Mouse (Mus musculus): Measurements from ENCODE around the gene Cyp2a4. TPM values are rescaled to one million over a fixed set of nuclear protein-coding genes. Genes with fewer than 3 reads are reported as not detected.
"Not testable (repeated sequence)": the region's sequence is repeated elsewhere in the genome, so short reads cannot be mapped to it uniquely, and the experiment has no call there.

Gene Cyp2a4
- polyA plus RNA-seq, 1 experiment from 2014 or later: not detected

DNA sequence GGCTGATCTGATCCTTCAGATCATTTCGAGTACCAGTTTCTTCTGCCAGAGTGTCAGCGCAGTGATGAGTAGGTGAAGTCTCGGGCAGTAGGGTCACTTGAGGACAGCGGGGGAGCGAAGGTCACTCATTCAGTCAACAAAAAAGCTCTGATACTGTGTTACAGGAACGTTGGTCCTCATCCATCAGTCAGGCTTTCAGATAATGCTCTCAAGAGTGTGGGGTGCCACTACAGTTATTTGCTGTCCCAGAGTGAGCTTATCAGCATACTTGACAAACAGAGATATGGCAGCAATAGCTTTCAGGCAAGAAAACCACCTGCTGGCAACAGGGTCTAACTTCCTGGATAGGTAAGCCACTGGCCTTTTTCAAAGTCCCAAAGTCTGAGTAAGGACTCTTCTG is 49.8 kb downstream of the Cyp2a4 start:
- DNase-seq (ENCODE audit: low spot score); H3K9ac ChIP-seq (ENCODE audit: low read depth, low read length); H3K9me3 ChIP-seq (ENCODE audit: control insufficient read depth, low read length); H3K4me2 ChIP-seq (replicated peaks; ENCODE audit: low read depth, low read length); H3K36me3 ChIP-seq (ENCODE audit: control insufficient read depth, insufficient read depth, low read length); ATAC-seq (ENCODE audit: low FRiP score); H3K4me1 ChIP-seq (replicated peaks; ENCODE audit: control insufficient read depth, insufficient read depth, low read length); H3K27me3 ChIP-seq (ENCODE audit: control insufficient read depth, insufficient read depth, low read length); H3K27ac ChIP-seq (ENCODE audit: low read depth, low read length); H3K4me3 ChIP-seq (ENCODE audit: low read depth, low read length): not testable (repeated sequence)
- 91% methylated on average over 5 of the region's 6 CpGs for WGBS

Other genes starting within 250 kb of the Cyp2a4 start
- not detected in 2 replicates for gene Cyp2b13, start 245.7 kb upstream of the Cyp2a4 start, polyA plus RNA-seq (2014; fragmentation: Nextera tagmentation; extraction: Ambion mirVana)
- gene Cyp2b9, start 133.8 kb upstream of the Cyp2a4 start, polyA plus RNA-seq (2014; fragmentation: Nextera tagmentation; extraction: Ambion mirVana): not detected in 2 replicates
- not detected in 2 replicates for gene Vmn1r184, start 46.8 kb upstream of the Cyp2a4 start, polyA plus RNA-seq (2014; fragmentation: Nextera tagmentation; extraction: Ambion mirVana)
- gene Nlrp9c, start 96.5 kb downstream of the Cyp2a4 start, polyA plus RNA-seq (2014; fragmentation: Nextera tagmentation; extraction: Ambion mirVana): not detected in 2 replicates
- gene Nlrp4a, start 127.9 kb downstream of the Cyp2a4 start, polyA plus RNA-seq (2014; fragmentation: Nextera tagmentation; extraction: Ambion mirVana): not detected in 2 replicates
- gene Nlrp9a, start 227.9 kb downstream of the Cyp2a4 start, polyA plus RNA-seq (2014; fragmentation: Nextera tagmentation; extraction: Ambion mirVana): not detected in 2 replicates

Data from hindbrain, embryonic 11.5 days (tissue).